Mouse (Mus musculus) CH12.LX (cell line): ENCODE measurements around the gene Spata6. TPM values are rescaled to one million over a fixed set of nuclear protein-coding genes. Genes with fewer than 3 reads are reported as not detected.

ENCODE experiments used
- DNase-seq: peaks from one replicate; pipeline ENCODE4 v3.0.0-alpha.2; 2013; ENCODE audit errors: extremely low read depth
- H3K27ac ChIP-seq: 2 replicates; pipeline ENCODE4 v1.5.1; 2012; ENCODE audit warnings: low read depth, mild to moderate bottlenecking, control low read depth, moderate library complexity; ENCODE audit not compliant: insufficient read depth
- H3K27me3 ChIP-seq: replicated peaks from 2 replicates; pipeline ENCODE3; 2012; ENCODE audit warnings: inconsistent platforms
- H3K36me3 ChIP-seq, 2 experiments: replicated peaks in 1 of 2; 2 replicates each; pipeline versions ENCODE3 to v1.6.1; 2012; ENCODE audit warnings: inconsistent platforms in 1 of 2, low read length in 1 of 2, mild to moderate bottlenecking in 1 of 2, mixed read lengths in 1 of 2, moderate library complexity in 1 of 2; ENCODE audit not compliant: control insufficient read depth in 1 of 2, insufficient read depth in 1 of 2
- H3K4me1 ChIP-seq, 2 experiments: 2 replicates each; pipeline ENCODE4 v1.6.1; 2012; ENCODE audit warnings: inconsistent platforms in 1 of 2, moderate library complexity in 1 of 2; ENCODE audit not compliant: insufficient read depth in 2 of 2, control insufficient read depth in 1 of 2
- H3K4me2 ChIP-seq: 2 replicates; pipeline ENCODE4 v1.6.1; 2012; ENCODE audit warnings: low read depth, mild to moderate bottlenecking, control low read depth; ENCODE audit not compliant: poor library complexity, insufficient read depth, severe bottlenecking
- H3K4me3 ChIP-seq, 3 experiments: fragments of 150-350 bp in 1 of 3; sonication (generic) in 1 of 3; replicated peaks in 1 of 3; 2 replicates each; pipeline versions ENCODE3 to v1.5.1; 2011 to 2012; ENCODE audit warnings: low read depth in 2 of 3, low read length in 2 of 3, mild to moderate bottlenecking in 2 of 3, moderate library complexity in 2 of 3, control low read depth in 1 of 3, improper control_type of control experiment in 1 of 3, inconsistent platforms in 1 of 3, mixed read lengths in 1 of 3; ENCODE audit not compliant: poor library complexity in 1 of 3
- H3K79me2 ChIP-seq: replicated peaks from 2 replicates; pipeline ENCODE4 v1.6.1; 2012; ENCODE audit warnings: mild to moderate bottlenecking, moderate library complexity; ENCODE audit not compliant: control insufficient read depth, poor library complexity, insufficient read depth, severe bottlenecking; ENCODE audit errors: extremely low read depth
- H3K9ac ChIP-seq: 2 replicates; pipeline ENCODE4 v1.6.1; 2012; ENCODE audit warnings: low read depth, mild to moderate bottlenecking, control low read depth, moderate library complexity; ENCODE audit not compliant: insufficient read depth
- H3K9me3 ChIP-seq: replicated peaks from 2 replicates; pipeline ENCODE3; 2012; ENCODE audit warnings: low read length, inconsistent platforms, mixed read lengths
- BHLHE40 ChIP-seq: IDR thresholded peaks from 2 replicates; pipeline ENCODE4 v1.6.1; 2011; ENCODE audit warnings: mild to moderate bottlenecking, low read depth, low read length, improper control_type of control experiment
- CTCF ChIP-seq, 2 experiments: IDR thresholded peaks in 1 of 2; conservative IDR thresholded peaks in 1 of 2; 2 replicates each; pipeline ENCODE4 v1.5.1; 2011 to 2012; ENCODE audit warnings: low read depth in 2 of 2, low read length in 2 of 2, improper control_type of control experiment in 1 of 2, inconsistent platforms in 1 of 2, mild to moderate bottlenecking in 1 of 2, moderate library complexity in 1 of 2
- E2F4 ChIP-seq: IDR thresholded peaks from 2 replicates; pipeline ENCODE4 v1.6.1; 2011; ENCODE audit warnings: low read depth, low read length, improper control_type of control experiment; ENCODE audit not compliant: insufficient replicate concordance
- ELF1 ChIP-seq: IDR thresholded peaks from 2 replicates; pipeline ENCODE4 v1.6.1; 2014; ENCODE audit warnings: low read depth, mild to moderate bottlenecking, inconsistent platforms, low read length, improper control_type of control experiment
- EP300 ChIP-seq: IDR thresholded peaks from 2 replicates; pipeline ENCODE4 v1.6.1; 2011; ENCODE audit warnings: low read length, improper control_type of control experiment
- ETS1 ChIP-seq: conservative IDR thresholded peaks from 2 replicates; pipeline ENCODE4 v1.6.1; 2012; ENCODE audit warnings: low read depth, mild to moderate bottlenecking, inconsistent platforms, low read length, improper control_type of control experiment, moderate library complexity
- GABPA ChIP-seq: IDR thresholded peaks from 2 replicates; pipeline ENCODE4 v1.6.1; 2012; ENCODE audit warnings: low read depth, low read length, improper control_type of control experiment, inconsistent platforms; ENCODE audit not compliant: insufficient replicate concordance
- IRF4 ChIP-seq: IDR thresholded peaks from 2 replicates; pipeline ENCODE4 v1.6.1; 2014; ENCODE audit warnings: low read depth, mild to moderate bottlenecking, inconsistent platforms, low read length, improper control_type of control experiment
- JUND ChIP-seq: conservative IDR thresholded peaks from 2 replicates; pipeline ENCODE4 v1.6.1; 2011; ENCODE audit warnings: low read depth, low read length, improper control_type of control experiment
- KAT2A ChIP-seq: IDR thresholded peaks from 2 replicates; pipeline ENCODE4 v1.6.1; 2012; ENCODE audit warnings: low read length, improper control_type of control experiment, inconsistent platforms; ENCODE audit not compliant: insufficient replicate concordance
- MAX ChIP-seq: IDR thresholded peaks from 2 replicates; pipeline ENCODE4 v1.6.1; 2011; ENCODE audit warnings: low read length, improper control_type of control experiment
- MAZ ChIP-seq: IDR thresholded peaks from 2 replicates; pipeline ENCODE4 v1.6.1; 2012; ENCODE audit warnings: low read depth, mild to moderate bottlenecking, inconsistent platforms, low read length, improper control_type of control experiment, moderate library complexity
- MEF2A ChIP-seq: IDR thresholded peaks from 2 replicates; pipeline ENCODE4 v1.6.1; 2014; ENCODE audit warnings: low read depth, mild to moderate bottlenecking, inconsistent platforms, low read length, improper control_type of control experiment, borderline replicate concordance
- MXI1 ChIP-seq: IDR thresholded peaks from 2 replicates; pipeline ENCODE4 v1.6.1; 2011; ENCODE audit warnings: mild to moderate bottlenecking, low read depth, low read length, improper control_type of control experiment
- MYC ChIP-seq: IDR thresholded peaks from 2 replicates; pipeline ENCODE4 v1.6.1; 2011; ENCODE audit warnings: low read depth, mild to moderate bottlenecking, improper control_type of control experiment, low read length
- NELFE ChIP-seq: IDR thresholded peaks from 2 replicates; pipeline ENCODE4 v1.6.1; 2011; ENCODE audit warnings: low read depth, low read length, improper control_type of control experiment
- NRF1 ChIP-seq: IDR thresholded peaks from 2 replicates; pipeline ENCODE4 v1.6.1; 2014; ENCODE audit warnings: low read depth, mild to moderate bottlenecking, inconsistent platforms, low read length, improper control_type of control experiment, moderate library complexity
- PAX5 ChIP-seq: IDR thresholded peaks from 2 replicates; pipeline ENCODE4 v1.6.1; 2012; ENCODE audit warnings: low read length, inconsistent platforms, mixed read lengths
- POLR2AphosphoS2 ChIP-seq: IDR thresholded peaks from 2 replicates; pipeline ENCODE4 v1.6.1; 2011; ENCODE audit warnings: low read depth, low read length, improper control_type of control experiment
- RAD21 ChIP-seq: IDR thresholded peaks from 2 replicates; pipeline ENCODE4 v1.6.1; 2011; ENCODE audit warnings: low read depth, mild to moderate bottlenecking, low read length, improper control_type of control experiment, moderate library complexity
- RCOR1 ChIP-seq: conservative IDR thresholded peaks from 2 replicates; pipeline ENCODE4 v1.6.1; 2012; ENCODE audit warnings: low read depth, mild to moderate bottlenecking, inconsistent platforms, low read length, improper control_type of control experiment
- SIN3A ChIP-seq: IDR thresholded peaks from 2 replicates; pipeline ENCODE4 v1.6.1; 2012; ENCODE audit warnings: low read length, improper control_type of control experiment, inconsistent platforms
- TBP ChIP-seq: conservative IDR thresholded peaks from 2 replicates; pipeline ENCODE4 v1.6.1; 2011; ENCODE audit warnings: low read depth, low read length, improper control_type of control experiment
- TCF12 ChIP-seq: IDR thresholded peaks from 2 replicates; pipeline ENCODE4 v1.6.1; 2014; ENCODE audit warnings: low read depth, mild to moderate bottlenecking, inconsistent platforms, low read length, improper control_type of control experiment
- UBTF ChIP-seq: IDR thresholded peaks from 2 replicates; pipeline ENCODE4 v1.6.1; 2012; ENCODE audit warnings: low read depth, mild to moderate bottlenecking, inconsistent platforms, low read length, improper control_type of control experiment, moderate library complexity
- USF1 ChIP-seq: IDR thresholded peaks from 2 replicates; pipeline ENCODE4 v1.6.1; 2014; ENCODE audit warnings: low read depth, mild to moderate bottlenecking, inconsistent platforms, low read length, improper control_type of control experiment
- USF2 ChIP-seq: conservative IDR thresholded peaks from 2 replicates; pipeline ENCODE4 v1.6.1; 2011; ENCODE audit warnings: low read depth, low read length, improper control_type of control experiment
- ZKSCAN1 ChIP-seq: IDR thresholded peaks from 2 replicates; pipeline ENCODE4 v1.6.1; 2012; ENCODE audit warnings: low read depth, inconsistent platforms, low read length, improper control_type of control experiment, borderline replicate concordance
- ZMIZ1 ChIP-seq: IDR thresholded peaks from 2 replicates; pipeline ENCODE4 v1.6.1; 2012; ENCODE audit warnings: low read depth, mild to moderate bottlenecking, inconsistent platforms, low read length, improper control_type of control experiment
- dilution Hi-C: fragments of 300-500 bp; cut with MboI; formaldehyde crosslinking; loops from 2 replicates; pipeline ENCODE4 v1.14.3; 2020; ENCODE audit warnings: low sequenced_read_pairs; ENCODE audit not compliant: extremely low pct_unique_long_range_greater_than_20kb, extremely low pct_ligation_motif_present
- in situ Hi-C: fragments of 300-500 bp; cut with MboI; formaldehyde crosslinking; loops from 3 replicates; pipeline ENCODE4 v1.14.3; 2019; ENCODE audit warnings: low sequenced_read_pairs, low pct_ligation_motif_present, low pct_unique_long_range_greater_than_20kb, mixed read lengths
- polyA plus RNA-seq: library from polyadenylated mRNA; unstranded; fragments of >175 nt; gene quantifications from 2 replicates; pipeline ENCODE4 v1.2.1, GENCODE M21; 2012; ENCODE audit warnings: low read depth; ENCODE audit not compliant: insufficient read length
- total RNA-seq, 2 experiments: library from RNA; depleted of rRNA; stranded (reverse); fragments of 300-350 nt in 1 of 2; fragments of >200 nt in 1 of 2; gene quantifications; 2 replicates each; pipeline ENCODE4 v1.2.3; 2012 to 2014

Spata6 gene
- total and polyA plus RNA-seq, 3 experiments: 4.2 to 12.9 (median 11.1) TPM

- Histone ChIP-seq H3K36me3 (peaks cover 0 to 5% of the 10 kb centered on the region in 2 experiments), H3K9ac (no peak overlapping the region), H3K27me3 (no peaks in the 10 kb centered on the region), H3K79me2 (no peaks in the 10 kb centered on the region), H3K4me3 (no peak overlapping the region), H3K9me3 (no peaks in the 10 kb centered on the region), H3K4me1 (no peaks in the 10 kb centered on the region), H3K27ac (no peak overlapping the region), H3K4me2 (no peak overlapping the region)
- no peak for TF ChIP-seq POLR2AphosphoS2
- no peak for TF ChIP-seq GABPA
- no peak for TF ChIP-seq RAD21
- no peak for TF ChIP-seq E2F4
- no peak for TF ChIP-seq NELFE
- TF ChIP-seq ETS1: no peak
- no peak for TF ChIP-seq MEF2A
- TF ChIP-seq MAZ: no peak
- TF ChIP-seq TBP: no peak
- TF ChIP-seq UBTF: no peak
- no peak for TF ChIP-seq USF2
- no peak for TF ChIP-seq ZMIZ1
- TF ChIP-seq BHLHE40: no peak
- TF ChIP-seq ZKSCAN1: no peak
- TF ChIP-seq TCF12: no peak
- no peak for TF ChIP-seq IRF4
- TF ChIP-seq KAT2A: no peak
- TF ChIP-seq PAX5: no peak
- TF ChIP-seq SIN3A: no peak
- in situ Hi-C loops (no loop called here), dilution Hi-C loops (no loop called here)
- DNase-seq: no peak
Measured at GRCm38 (mm10) chr4:111780533-111780932, 60.7 kb downstream of the Spata6 start.

DNA sequence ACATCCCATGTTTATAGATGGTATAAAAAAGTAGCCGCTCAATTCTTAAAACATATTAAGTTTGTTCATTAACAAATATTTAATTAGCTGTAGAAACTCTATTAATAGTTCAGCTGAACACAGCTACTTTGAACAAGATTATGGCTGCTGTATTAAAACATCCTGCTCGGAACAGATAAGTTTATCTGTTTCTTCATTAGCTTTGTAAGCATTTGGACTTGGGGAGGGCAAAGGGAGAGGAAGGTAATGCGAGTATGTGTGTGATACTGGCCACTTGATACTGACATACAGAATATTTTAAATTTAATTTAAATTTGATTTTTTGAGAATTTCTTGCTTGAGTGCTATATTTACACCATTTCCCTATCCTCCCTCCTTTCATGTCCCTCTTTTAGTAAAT, 80.1 kb downstream of the Spata6 start:
- H3K9me3 ChIP-seq: no peaks in the 10 kb centered on the region
- H3K4me2 ChIP-seq: no peak overlapping the region
- no peak overlapping the region for H3K27ac ChIP-seq
- TF ChIP-seq BHLHE40: no peak
- no peak for TF ChIP-seq SIN3A
- TF ChIP-seq NRF1: no peak
- TF ChIP-seq MYC: no peak
- TF ChIP-seq NELFE: no peak
- no peak for TF ChIP-seq MXI1
- TF ChIP-seq MAX: no peak
- no peak for TF ChIP-seq MEF2A
- TF ChIP-seq UBTF: no peak
- TF ChIP-seq RCOR1: no peak
- no peak for TF ChIP-seq EP300
- TF ChIP-seq ELF1: no peak
- TF ChIP-seq TBP: no peak
- TF ChIP-seq CTCF (conservative IDR thresholded peaks at IDR 0.05 in 1 of 2, IDR thresholded peaks at IDR 0.05 in 1 of 2; ENCODE audit: low read depth in 2 of 2, low read length in 2 of 2): no peak
- TF ChIP-seq JUND: no peak
- no peak for TF ChIP-seq USF1
- no peak for TF ChIP-seq IRF4
- TF ChIP-seq, all 38 proteins: peak for 0
- in situ Hi-C loops: no loop called here
- dilution Hi-C loops: no loop called here
- H3K36me3 ChIP-seq: no peaks in the 10 kb centered on the region
- H3K27me3 ChIP-seq: no peaks in the 10 kb centered on the region
- no peaks in the 10 kb centered on the region for H3K79me2 ChIP-seq
- DNase-seq: no peak
- H3K4me1 ChIP-seq: no peaks in the 10 kb centered on the region
- no peak overlapping the region for H3K4me3 ChIP-seq
- no peak overlapping the region for H3K9ac ChIP-seq
